13 mouse cellular contexts compared by ENCODE assay signal in the genomic region with DNA sequence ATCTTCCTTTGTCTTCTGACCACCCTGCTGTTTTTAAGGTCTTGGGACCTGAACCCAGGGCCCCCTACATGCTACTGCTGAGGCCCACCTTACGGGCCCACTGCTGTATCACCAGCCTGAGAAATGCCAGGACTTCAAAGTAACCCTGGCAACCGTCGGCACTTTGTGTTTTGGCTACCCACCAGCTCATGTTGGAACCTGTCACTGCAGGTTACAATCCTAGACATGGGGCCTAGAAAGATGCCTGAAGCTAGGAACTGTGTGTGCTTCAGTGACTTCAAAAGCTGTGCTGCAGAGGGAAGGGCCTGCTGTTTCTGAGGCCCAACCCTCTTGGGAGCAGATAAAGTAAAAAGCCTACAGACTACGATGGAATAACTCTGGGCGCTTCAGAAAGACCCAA. TPM values are rescaled to one million over a fixed set of nuclear protein-coding genes. Genes with fewer than 3 reads are reported as not detected.
DNase-seq lines count a peak whose midpoint lies in the region; ATAC-seq lines count a peak whose summit lies in the region.
"Had no signal": no experiment of that assay in that cellular context is flagged by ENCODE, and none has a peak within 500 bp of the region (broad histone marks: within the 10 kb centered on the region; RNA-seq: fewer than 3 reads in every experiment).

No protein-coding gene starts in this region.

- no peak overlapping the region for H3K9ac ChIP-seq in forebrain, embryonic 11.5 days (ENCODE audit: low read length)
- H3K9ac ChIP-seq in kidney, embryonic 16.5 days (replicated peaks; ENCODE audit: low read length), result no peak overlapping the region
- no peak overlapping the region for H3K9ac ChIP-seq in embryonic facial prominence, embryonic 11.5 days (replicated peaks; ENCODE audit: low read length)

- 82% methylated on average over 5 of the region's 5 CpGs for WGBS in forebrain, embryonic 11.5 days
- WGBS in forebrain, embryonic 10.5 days, result 85% methylated on average over 5 of the region's 5 CpGs
- WGBS in kidney, embryonic 16.5 days, result 75% methylated on average over 5 of the region's 5 CpGs
- WGBS in embryonic facial prominence, embryonic 11.5 days, result 83% methylated on average over 5 of the region's 5 CpGs

- no peaks in the 10 kb centered on the region for H3K27me3 ChIP-seq in forebrain, embryonic 11.5 days (ENCODE audit: control insufficient read depth, insufficient read depth, low read length)
- H3K27me3 ChIP-seq in forebrain, embryonic 10.5 days (ENCODE audit: poor library complexity, severe bottlenecking), result no peaks in the 10 kb centered on the region
- H3K27me3 ChIP-seq in kidney, embryonic 16.5 days (ENCODE audit: insufficient read depth, low read length), result no peaks in the 10 kb centered on the region
- H3K27me3 ChIP-seq in embryonic facial prominence, embryonic 11.5 days (ENCODE audit: control insufficient read depth, insufficient read depth, low read length), result no peaks in the 10 kb centered on the region

- H3K36me3 ChIP-seq in forebrain, embryonic 11.5 days (ENCODE audit: control insufficient read depth, insufficient read depth, low read length), result no peaks in the 10 kb centered on the region
- 0 out of 2 replicates have a peak, but pooled peaks cover 5% of the 10 kb centered on the region for H3K36me3 ChIP-seq in forebrain, embryonic 10.5 days (replicated peaks)
- H3K36me3 ChIP-seq in kidney, embryonic 16.5 days (ENCODE audit: insufficient read depth, low read length), result no peaks in the 10 kb centered on the region
- H3K36me3 ChIP-seq in embryonic facial prominence, embryonic 11.5 days (replicated peaks; ENCODE audit: control insufficient read depth, insufficient read depth, low read depth, low read length), result no peaks in the 10 kb centered on the region

- H3K4me1 ChIP-seq in forebrain, embryonic 11.5 days (replicated peaks; ENCODE audit: control insufficient read depth, insufficient read depth, low read length), result no peaks in the 10 kb centered on the region
- peaks cover 8% of the 10 kb centered on the region for H3K4me1 ChIP-seq in forebrain, embryonic 10.5 days
- peaks cover 5% of the 10 kb centered on the region; the same call in 1 of the 2 replicates for H3K4me1 ChIP-seq in kidney, embryonic 16.5 days (ENCODE audit: insufficient read depth, low read length)
- H3K4me1 ChIP-seq in embryonic facial prominence, embryonic 11.5 days (ENCODE audit: control insufficient read depth, insufficient read depth, low read length), result peaks cover 3% of the 10 kb centered on the region; the same call in 1 of the 2 replicates

- H3K4me3 ChIP-seq in forebrain, embryonic 11.5 days (ENCODE audit: low read depth, low read length), result no peak overlapping the region
- H3K4me3 ChIP-seq in forebrain, embryonic 10.5 days, result no peak overlapping the region
- H3K4me3 ChIP-seq in kidney, embryonic 16.5 days (ENCODE audit: low read length), result no peak overlapping the region
- H3K4me3 ChIP-seq in embryonic facial prominence, embryonic 11.5 days (ENCODE audit: low read depth, low read length), result no peak overlapping the region

- H3K9me3 ChIP-seq in forebrain, embryonic 11.5 days (ENCODE audit: control insufficient read depth, low read length), result no peaks in the 10 kb centered on the region
- no peaks in the 10 kb centered on the region for H3K9me3 ChIP-seq in forebrain, embryonic 10.5 days
- no peaks in the 10 kb centered on the region for H3K9me3 ChIP-seq in kidney, embryonic 16.5 days (ENCODE audit: low read length)
- no peaks in the 10 kb centered on the region for H3K9me3 ChIP-seq in embryonic facial prominence, embryonic 11.5 days (replicated peaks; ENCODE audit: control insufficient read depth, low read length)

- no peak overlapping the region for H3K27ac ChIP-seq in forebrain, embryonic 11.5 days (ENCODE audit: low read depth, low read length)
- H3K27ac ChIP-seq in forebrain, embryonic 10.5 days, result no peak overlapping the region
- H3K27ac ChIP-seq in kidney, embryonic 16.5 days (ENCODE audit: low read length), result no peak overlapping the region
- H3K27ac ChIP-seq in embryonic facial prominence, embryonic 11.5 days (replicated peaks; ENCODE audit: low read depth, low read length), result no peak overlapping the region

- peak; percentile 24; the same call in 1 of the 2 replicates for ATAC-seq in forebrain, embryonic 11.5 days (replicated peaks; ENCODE audit: low FRiP score)
- ATAC-seq in kidney, embryonic 16.5 days (ENCODE audit: low FRiP score, low TSS enrichment), result 0 out of 2 replicates have a peak, but pooled peaks have one; percentile 31
- ATAC-seq in embryonic facial prominence, embryonic 11.5 days (replicated peaks; ENCODE audit: insufficient number of reproducible peaks, low FRiP score, low TSS enrichment, low read depth), result no peak
- ATAC-seq in frontal cortex, adult (ENCODE audit: low TSS enrichment), result no peak

- DNase-seq in forebrain, embryonic 11.5 days (ENCODE audit: low spot score), result no peak
- DNase-seq in forebrain, embryonic 10.5 days (ENCODE audit: extremely low spot score, low spot score), result no peak
- no peak for DNase-seq in kidney, postnatal 4 days
- peak; percentile 26 for DNase-seq in embryonic facial prominence, embryonic 11.5 days (ENCODE audit: low spot score)
- peak; percentile 42 for DNase-seq in forelimb bud, embryonic 11.5 days (ENCODE audit: low read depth, low spot score)
- DNase-seq in adrenal gland, postnatal 10 days, result no peak
- DNase-seq: B cell, adult 2 months; cerebellum, adult 18-20 months; lung, postnatal 36 days; thymus, postnatal 14 days had no signal

- H3K4me2 ChIP-seq in forebrain, embryonic 11.5 days (ENCODE audit: low read depth, low read length, severe bottlenecking), result no peak overlapping the region
- no peak overlapping the region for H3K4me2 ChIP-seq in kidney, embryonic 16.5 days (replicated peaks; ENCODE audit: low read depth, low read length)
- no peak overlapping the region for H3K4me2 ChIP-seq in embryonic facial prominence, embryonic 11.5 days (ENCODE audit: low read depth, low read length)

RNA-seq across cellular contexts. Expression of a gene that starts 9.8 kb away (rescaled TPM):
- polyA plus RNA-seq in forebrain, embryonic 11.5 days (2014; fragmentation: Nextera tagmentation; extraction: Ambion mirVana), result 18.6 and 21.4 TPM in 2 replicates
- 18.5 and 19.4 TPM in 2 replicates for polyA plus RNA-seq in forebrain, embryonic 10.5 days (2016; fragmentation: Nextera tagmentation; extraction: Ambion mirVana)
- 13.0 and 14.3 TPM in 2 replicates for polyA plus RNA-seq in kidney, embryonic 16.5 days (2015; fragmentation: Nextera tagmentation; extraction: Ambion mirVana)
- polyA plus RNA-seq in embryonic facial prominence, embryonic 11.5 days (2014; fragmentation: Nextera tagmentation; extraction: Ambion mirVana), result 21.0 and 22.8 TPM in 2 replicates
- 1 to 10 TPM; 4.8 to 7.1 TPM for total RNA-seq in adrenal gland, postnatal 10 days (2021)
- total RNA-seq: monocyte, adult 5-6 weeks had no signal

RNA-seq across cellular contexts. Expression of a gene that starts 28.5 kb away (rescaled TPM):
- polyA plus RNA-seq in forebrain, embryonic 11.5 days (2014; fragmentation: Nextera tagmentation; extraction: Ambion mirVana), result 34.9 and 37.6 TPM in 2 replicates
- 34.5 and 36.8 TPM in 2 replicates for polyA plus RNA-seq in forebrain, embryonic 10.5 days (2016; fragmentation: Nextera tagmentation; extraction: Ambion mirVana)
- 35.7 and 37.1 TPM in 2 replicates for polyA plus RNA-seq in kidney, embryonic 16.5 days (2015; fragmentation: Nextera tagmentation; extraction: Ambion mirVana)
- polyA plus RNA-seq in embryonic facial prominence, embryonic 11.5 days (2014; fragmentation: Nextera tagmentation; extraction: Ambion mirVana), result 41.9 and 43.7 TPM in 2 replicates
- total RNA-seq in adrenal gland, postnatal 10 days (2021), result 10 to 100 TPM; 64.3 to 69.4 TPM

Comparison
In these comparisons a context has a peak if more than half of its experiments do, and no peak if none do; other contexts are left out.
1. ATAC-seq: peak in forebrain, embryonic 11.5 days (single experiment) and kidney, embryonic 16.5 days (single experiment); none in embryonic facial prominence, embryonic 11.5 days (single experiment) and frontal cortex, adult (single experiment).
2. DNase-seq: peak in embryonic facial prominence, embryonic 11.5 days (single experiment) and forelimb bud, embryonic 11.5 days (single experiment); none in forebrain, embryonic 11.5 days (single experiment), forebrain, embryonic 10.5 days (single experiment), kidney, postnatal 4 days (0 of 2) and adrenal gland, postnatal 10 days (single experiment).